Mouse (Mus musculus) forebrain, embryonic 10.5 days (tissue): ENCODE data around the gene Tm2d1. TPM values are rescaled to one million over a fixed set of nuclear protein-coding genes. Genes with fewer than 3 reads are reported as not detected.

Experiments used
- polyA plus RNA-seq: library from polyadenylated mRNA; unstranded; fragments of >200 nt; fragmentation: Nextera tagmentation; extraction: Ambion mirVana; gene quantifications from 2 replicates; pipeline ENCODE4 v1.2.1, GENCODE M21; 2016

Tm2d1 gene
- polyA plus RNA-seq, 1 experiment from 2014 or later: 64.3 TPM

Other genes starting within 250 kb of the Tm2d1 start
- gene Patj, start 12.5 kb upstream of the Tm2d1 start, polyA plus RNA-seq: 10.2 and 11.2 TPM in 2 replicates